Mouse (Mus musculus) induced T-regulatory cell, adult 2 months (primary cell): ENCODE results near the gene Spry2.

ENCODE experiments used
- DNase-seq: peaks from one replicate; pipeline ENCODE4 v3.0.0-alpha.2; 2012; ENCODE audit warnings: low read depth

Spry2 gene

GRCm38 (mm10) chr14:105892941-105893622 lies 3.5 kb downstream of the Spry2 start:
- DNase-seq, result no peak

GRCm38 (mm10) chr14:105890516-105891231 lies 5.9 kb downstream of the Spry2 start:
- no peak for DNase-seq

GRCm38 (mm10) chr14:105886643-105887374 lies 9.8 kb downstream of the Spry2 start:
- no peak for DNase-seq

- no peak for DNase-seq
Observed at GRCm38 (mm10) chr14:105885249-105885648, 11.4 kb downstream of the Spry2 start.

- DNase-seq, result no peak
Observed at GRCm38 (mm10) chr14:105883215-105883614, 13.4 kb downstream of the Spry2 start.

- no peak for DNase-seq
Observed at GRCm38 (mm10) chr14:105878359-105878758, 18.3 kb downstream of the Spry2 start.

GRCm38 (mm10) chr14:105876375-105876774 lies 20.2 kb downstream of the Spry2 start:
- no peak for DNase-seq

GRCm38 (mm10) chr14:105870370-105870936 lies 26.2 kb downstream of the Spry2 start:
- DNase-seq, result no peak

GRCm38 (mm10) chr14:105865381-105865938 lies 31.2 kb downstream of the Spry2 start:
- DNase-seq, result no peak

- DNase-seq, result no peak
Observed at GRCm38 (mm10) chr14:105862199-105862598, 34.4 kb downstream of the Spry2 start.

- DNase-seq, result no peak
Observed at GRCm38 (mm10) chr14:105860920-105861319, 35.7 kb downstream of the Spry2 start.

- DNase-seq, result no peak
Observed at GRCm38 (mm10) chr14:105860276-105860675, 36.3 kb downstream of the Spry2 start.

- DNase-seq, result no peak
Observed at GRCm38 (mm10) chr14:105859876-105860275, 36.7 kb downstream of the Spry2 start.

GRCm38 (mm10) chr14:105859368-105859767 lies 37.3 kb downstream of the Spry2 start:
- DNase-seq, result no peak

GRCm38 (mm10) chr14:105858935-105859334 lies 37.7 kb downstream of the Spry2 start:
- no peak for DNase-seq

- no peak for DNase-seq
Observed at GRCm38 (mm10) chr14:105851359-105852067, 45.1 kb downstream of the Spry2 start.
